Mouse (Mus musculus) brain, embryonic 14.5 days (tissue): ENCODE data around the gene Mindy4.

Source experiments
- CTCF ChIP-seq: fragments of 200-500 bp; IDR thresholded peaks from 2 replicates; pipeline ENCODE4 v1.5.1; 2012; ENCODE audit warnings: inconsistent platforms, mild to moderate bottlenecking, moderate library complexity, borderline replicate concordance; ENCODE audit not compliant: insufficient read depth, insufficient read length; ENCODE audit errors: extremely low read depth
- POLR2A ChIP-seq: fragments of 200-500 bp; IDR thresholded peaks from 2 replicates; pipeline ENCODE4 v1.6.1; 2012; ENCODE audit warnings: mild to moderate bottlenecking, inconsistent platforms, borderline replicate concordance; ENCODE audit not compliant: poor library complexity, insufficient read depth, insufficient read length, severe bottlenecking; ENCODE audit errors: extremely low read depth

- TF ChIP-seq CTCF (no peak), POLR2A (no peak)
These were observed 30.0 kb upstream of the Mindy4 start for GRCm38 (mm10) chr6:55173171-55173570.
